Mouse (Mus musculus) layer of hippocampus, postnatal 10 days (tissue): ENCODE data around the gene Pip4k2a. TPM values are rescaled to one million over a fixed set of nuclear protein-coding genes. Genes with fewer than 3 reads are reported as not detected.
"Not testable (repeated sequence)": the region's sequence is repeated elsewhere in the genome, so short reads cannot be mapped to it uniquely, and the experiment has no call there.

Experiments used
- DNase-seq, 2 experiments: peaks; one replicate each; pipeline ENCODE4 v3.0.0; 2021; ENCODE audit warnings: low spot score in 2 of 2
- total RNA-seq, 2 experiments: library from RNA; stranded (reverse); gene quantifications; 2 replicates each; pipeline ENCODE4 v1.2.3; 2021

Gene Pip4k2a
- total RNA-seq, 2 experiments from 2014 or later: 27.1 to 29.8 TPM

- DNase-seq: no peak
Observed at GRCm38 (mm10) chr2:18903301-18904068, 94.4 kb downstream of the Pip4k2a start.

- DNase-seq: no peak
Observed at GRCm38 (mm10) chr2:18901133-18901532, 96.8 kb downstream of the Pip4k2a start.

GRCm38 (mm10) chr2:18900635-18901034 lies 97.3 kb downstream of the Pip4k2a start:
- no peak for DNase-seq

GRCm38 (mm10) chr2:18897742-18898256 lies 100.1 kb downstream of the Pip4k2a start:
- no peak for DNase-seq

- no peak for DNase-seq
Observed at GRCm38 (mm10) chr2:18896015-18896414, 101.9 kb downstream of the Pip4k2a start.

- DNase-seq: not testable (repeated sequence)
Observed at GRCm38 (mm10) chr2:18893336-18893735, 104.6 kb downstream of the Pip4k2a start.

- DNase-seq: no peak
Observed at GRCm38 (mm10) chr2:18891991-18892537, 105.9 kb downstream of the Pip4k2a start.

GRCm38 (mm10) chr2:18890227-18891001 lies 107.5 kb downstream of the Pip4k2a start:
- DNase-seq: no peak

- DNase-seq: no peak
Observed at GRCm38 (mm10) chr2:18884277-18884676, 113.6 kb downstream of the Pip4k2a start.

- no peak for DNase-seq
Observed at GRCm38 (mm10) chr2:18874626-18875025, 123.3 kb downstream of the Pip4k2a start.

- DNase-seq: no peak
Observed at GRCm38 (mm10) chr2:18874063-18874462, 123.9 kb downstream of the Pip4k2a start.

GRCm38 (mm10) chr2:18873440-18873839 lies 124.5 kb downstream of the Pip4k2a start:
- no peak for DNase-seq

- DNase-seq: peak; percentile 71 to 80
Observed at GRCm38 (mm10) chr2:18872797-18873196, 125.1 kb downstream of the Pip4k2a start.

GRCm38 (mm10) chr2:18871087-18871486 lies 126.8 kb downstream of the Pip4k2a start:
- DNase-seq: no peak

GRCm38 (mm10) chr2:18867069-18867468 lies 130.9 kb downstream of the Pip4k2a start:
- DNase-seq: no peak

GRCm38 (mm10) chr2:18864719-18865118 lies 133.2 kb downstream of the Pip4k2a start:
- no peak for DNase-seq

- DNase-seq: no peak
Observed at GRCm38 (mm10) chr2:18861607-18862158, 136.2 kb downstream of the Pip4k2a start.

GRCm38 (mm10) chr2:18860686-18861085 lies 137.2 kb downstream of the Pip4k2a start:
- peak in 1 of 2 experiments; percentile 45 for DNase-seq

GRCm38 (mm10) chr2:18857952-18858351 lies 140.0 kb downstream of the Pip4k2a start:
- DNase-seq: no peak

GRCm38 (mm10) chr2:18856461-18856860 lies 141.5 kb downstream of the Pip4k2a start:
- no peak for DNase-seq

GRCm38 (mm10) chr2:18855246-18855645 lies 142.7 kb downstream of the Pip4k2a start:
- no peak for DNase-seq
